Mouse (Mus musculus): ENCODE results near the gene Map3k15. TPM values are rescaled to one million over a fixed set of nuclear protein-coding genes. Genes with fewer than 3 reads are reported as not detected.
A peak's percentile ranks its signal among the peaks of the same experiment; 100 is the strongest.

Map3k15 gene
- polyA plus RNA-seq, 1 experiment = 1.0 TPM

DNA sequence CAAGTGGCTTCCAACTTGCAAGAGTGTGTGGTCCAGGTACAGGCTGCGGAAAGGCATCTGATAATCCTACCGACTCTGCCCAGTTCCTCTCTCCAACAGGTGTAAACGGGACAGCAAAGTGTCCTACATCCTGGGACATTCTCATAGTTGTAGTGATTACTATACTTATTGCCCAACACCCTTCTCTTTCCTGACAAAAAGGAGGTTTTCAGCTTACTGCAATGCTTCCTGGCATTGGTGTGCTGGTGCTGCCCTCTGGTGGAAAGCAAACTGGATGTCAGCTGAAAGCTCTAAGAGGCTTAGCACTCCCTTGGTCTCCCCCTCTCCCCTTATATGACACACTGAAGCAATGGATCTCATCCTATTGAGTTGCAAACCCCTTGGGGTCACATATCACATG is 128.4 kb downstream of the Map3k15 start:
- WGBS = 74% methylated on average over 3 of the region's 3 CpGs
- no peak for DNase-seq (ENCODE audit: low read depth, low spot score)

DNA sequence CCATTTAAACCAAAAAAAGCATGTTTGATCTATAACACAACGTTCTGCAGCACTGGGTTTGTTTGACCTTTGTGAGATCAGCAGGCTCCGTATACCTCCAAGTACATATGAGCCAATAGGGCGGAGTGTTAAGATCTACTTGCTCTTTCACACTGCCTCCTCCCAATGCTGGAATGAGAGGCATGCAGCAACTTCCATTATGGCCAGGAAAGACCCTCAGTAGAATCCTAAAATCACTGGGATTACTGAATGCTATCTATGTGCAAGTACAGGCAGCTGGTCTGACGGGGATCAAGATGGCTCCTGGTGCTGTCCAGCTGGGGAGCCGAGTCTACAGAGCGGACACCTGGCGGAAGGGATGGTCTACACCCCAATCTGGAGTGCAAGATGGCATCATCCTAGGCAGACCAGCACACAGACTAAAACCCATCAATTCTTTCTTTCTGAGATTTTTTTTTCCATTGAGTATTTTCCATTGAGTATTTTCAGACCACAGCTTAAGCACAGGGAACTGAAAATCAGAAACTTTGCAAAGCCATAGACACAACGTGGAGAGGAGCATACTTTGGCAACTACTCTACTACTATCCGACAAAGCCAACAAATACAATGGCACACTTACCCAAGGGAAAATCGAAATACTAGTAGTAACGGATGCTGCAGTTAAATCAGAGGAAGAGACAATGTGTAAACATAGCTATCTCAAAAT is 146.1 kb downstream of the Map3k15 start:
- no peak for DNase-seq (ENCODE audit: low read depth, low spot score)
- WGBS = 63% methylated on average over 11 of the region's 11 CpGs

DNA sequence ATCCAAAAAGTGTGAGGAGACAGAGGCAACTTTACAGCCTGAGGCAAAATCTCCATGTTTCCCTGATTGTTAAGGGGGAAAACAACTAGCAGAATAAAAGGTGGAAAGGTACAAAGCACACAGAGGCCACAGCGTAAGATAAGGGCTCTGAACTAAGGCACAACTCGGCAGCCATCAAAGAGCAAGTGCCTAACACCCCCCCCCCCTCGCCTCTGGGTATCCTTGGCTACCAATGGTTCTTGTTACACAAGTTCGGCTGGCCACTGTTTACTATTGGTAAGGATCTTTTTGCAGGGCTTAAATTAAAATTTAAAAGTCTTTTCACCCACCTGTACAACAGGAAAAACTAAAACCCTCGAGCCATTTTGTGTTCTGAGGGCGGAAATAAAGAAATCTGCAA is 147.5 kb downstream of the Map3k15 start:
- DNase-seq (ENCODE audit: low read depth, low spot score) = no peak

DNA sequence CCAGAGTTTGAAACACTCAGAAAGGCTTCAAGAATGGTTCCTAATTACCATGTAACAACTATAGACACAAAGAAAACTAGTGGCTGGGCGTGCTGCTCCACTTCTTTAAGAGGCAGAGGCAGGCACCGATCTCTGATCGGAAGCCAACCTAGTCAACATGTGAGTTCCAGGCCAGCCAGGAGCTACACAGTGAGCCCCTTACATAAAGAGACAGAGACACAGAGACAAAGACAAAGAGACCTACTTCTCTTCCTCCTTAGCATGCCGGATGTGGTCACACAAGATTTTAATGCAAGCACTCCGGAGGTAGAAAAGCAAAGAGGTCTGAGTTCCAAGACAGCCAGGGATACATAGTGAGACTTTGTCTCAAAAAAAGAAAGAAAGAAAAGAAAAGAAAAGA is 147.9 kb downstream of the Map3k15 start:
- WGBS = 27% methylated on average over 5 of the region's 5 CpGs
- DNase-seq (ENCODE audit: low read depth, low spot score) = no peak

More for the DNA sequence above, 147.5 kb downstream of the Map3k15 start:
- 34% methylated on average over 6 of the region's 6 CpGs for WGBS

DNA sequence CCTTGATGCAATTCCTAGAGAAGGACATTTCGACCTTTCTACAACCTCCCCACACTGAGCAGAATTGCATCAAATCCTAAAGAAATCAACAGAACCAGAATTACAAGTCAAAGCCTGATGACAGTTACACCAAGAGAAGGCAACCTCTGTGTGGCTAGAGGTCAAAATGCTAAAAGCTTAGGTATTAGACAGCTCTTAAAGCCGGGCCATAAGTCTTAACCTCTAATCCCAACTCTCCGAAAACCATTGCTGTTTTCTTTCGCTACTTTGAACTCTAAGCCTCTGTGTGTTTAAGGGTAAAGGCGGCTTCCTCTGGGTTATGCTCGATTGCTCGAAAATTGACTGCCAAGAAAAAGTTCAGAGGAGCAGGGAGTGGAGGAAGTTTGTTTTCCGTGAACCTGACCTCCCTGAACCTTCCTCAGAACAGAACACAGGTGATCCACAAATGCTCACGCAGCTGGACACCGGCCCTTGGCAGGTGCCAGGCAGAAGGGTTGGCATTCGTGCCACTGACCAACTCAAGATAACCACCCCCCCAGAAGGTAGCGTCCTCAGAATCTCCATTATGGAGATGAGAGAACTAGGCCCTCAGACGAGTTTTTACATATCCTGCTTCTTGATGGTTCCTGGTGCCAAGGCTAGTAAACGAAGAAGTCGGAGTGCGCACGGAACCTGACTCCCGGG is 149.1 kb downstream of the Map3k15 start:
- DNase-seq (ENCODE audit: low read depth, low spot score) = peak; percentile 29
- WGBS = 20% methylated on average over 18 of the region's 18 CpGs

DNA sequence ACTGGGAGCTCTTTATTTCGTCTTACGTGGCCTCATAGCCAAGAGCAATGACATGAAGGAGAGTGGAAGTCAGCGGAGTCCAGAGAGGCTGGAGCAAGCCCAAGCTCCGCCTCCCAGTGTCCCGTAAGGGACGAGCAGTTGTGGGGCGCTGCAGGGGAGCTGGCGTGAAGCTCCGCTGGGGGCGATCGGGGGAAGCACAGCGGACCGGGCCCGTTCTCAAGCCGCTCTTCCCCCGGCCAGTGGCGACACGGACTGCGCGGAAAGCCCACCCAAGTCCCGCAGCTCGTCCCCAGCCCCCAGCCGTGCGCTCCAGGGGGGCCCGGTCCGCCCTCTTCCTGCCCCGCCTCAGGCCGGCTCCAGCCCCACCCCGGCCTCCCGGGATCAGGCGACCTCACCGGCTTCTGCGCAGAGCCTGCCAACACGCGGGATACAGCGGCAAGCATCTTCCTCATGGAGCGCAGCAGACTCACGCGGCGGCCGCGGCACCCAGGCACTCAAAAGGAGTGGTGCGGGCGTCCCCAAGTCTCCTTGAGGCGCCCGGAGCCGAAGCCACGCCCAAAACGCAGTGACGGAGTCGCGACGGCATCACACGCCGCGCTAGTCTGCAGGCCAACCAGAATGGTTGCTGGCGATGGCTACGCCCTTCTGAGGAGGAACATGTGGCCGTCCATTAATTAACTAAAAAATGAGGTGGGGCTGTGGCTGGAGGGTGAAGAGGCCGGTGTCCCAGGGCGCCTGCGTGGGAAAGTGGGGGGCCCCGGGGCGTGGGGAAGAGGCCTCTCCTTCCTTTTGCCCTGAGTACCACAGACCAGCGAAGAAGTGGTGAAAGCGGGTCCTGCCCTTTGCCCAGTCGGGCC is 149.9 kb downstream of the Map3k15 start, which contains the start of gene Pdha1:
TSS of gene Pdha1 (minus strand) at position 553 of the 857 bp plus-strand sequence.
- DNase-seq (ENCODE audit: low read depth, low spot score) = peak; percentile 48
- WGBS = 21% methylated on average over 62 of the region's 67 CpGs

DNA sequence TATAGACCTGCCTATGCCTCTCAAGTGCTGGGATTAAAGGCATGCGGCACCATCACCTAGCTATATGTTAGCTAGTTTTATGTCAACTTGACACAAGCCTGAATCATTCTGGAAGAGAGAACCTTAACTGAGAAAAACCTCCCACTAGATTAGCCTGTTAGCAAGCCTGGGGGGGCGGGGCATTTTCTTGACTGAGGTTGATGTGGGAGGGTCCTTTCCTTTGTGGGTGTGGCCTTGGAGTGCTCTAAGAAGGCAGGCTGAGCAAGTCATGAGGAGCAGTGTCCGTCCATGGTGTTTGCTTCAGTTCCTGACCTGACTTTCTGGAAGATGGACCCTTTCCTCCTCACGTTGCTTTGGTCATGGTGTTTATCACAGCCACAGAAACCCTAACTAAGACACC is 158.6 kb downstream of the Map3k15 start:
- DNase-seq (ENCODE audit: low read depth, low spot score) = no peak
- WGBS = 83% methylated on average over 4 of the region's 4 CpGs

DNA sequence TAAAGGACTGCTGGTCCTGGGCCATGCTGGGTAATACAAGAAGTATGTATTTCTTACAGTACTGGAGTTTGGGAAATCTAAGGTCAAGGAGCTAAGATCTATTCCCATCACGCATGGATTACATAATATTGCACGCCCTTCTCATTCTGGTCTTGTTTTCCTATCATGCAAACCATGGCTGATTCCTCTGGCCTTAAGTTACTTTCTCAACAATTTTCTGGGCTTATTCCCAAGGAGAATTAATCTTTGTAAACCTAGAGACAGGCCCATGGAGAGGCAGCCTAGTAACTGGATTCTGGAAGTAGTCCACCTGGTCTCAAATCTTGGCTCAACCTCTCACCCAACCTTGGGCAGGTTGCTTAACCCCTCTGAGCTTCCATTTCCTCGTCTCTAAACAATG is 159.2 kb downstream of the Map3k15 start:
- 73% methylated on average over 3 of the region's 3 CpGs for WGBS
- no peak for DNase-seq (ENCODE audit: low read depth, low spot score)

DNA sequence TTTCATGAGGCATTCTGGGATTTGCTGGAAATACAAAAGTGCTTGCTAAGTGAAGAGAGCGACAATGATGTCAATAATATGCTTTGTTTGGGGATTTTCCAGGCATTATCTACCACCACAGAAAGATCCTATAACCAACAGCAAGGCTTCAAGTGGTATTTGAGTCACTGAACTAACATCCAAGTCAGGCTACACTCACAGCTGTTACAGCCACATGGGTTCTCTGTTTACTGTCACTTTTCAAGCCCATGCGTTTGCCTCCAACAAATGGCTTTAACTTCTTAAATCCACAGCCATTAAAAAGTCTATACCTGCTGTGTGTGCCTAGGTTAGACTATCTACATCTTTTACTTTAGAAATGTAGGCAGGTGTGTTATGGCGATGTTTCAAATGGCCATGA is 160.6 kb downstream of the Map3k15 start:
- 83% methylated on average over 3 of the region's 3 CpGs for WGBS
- DNase-seq (ENCODE audit: low read depth, low spot score) = no peak

DNA sequence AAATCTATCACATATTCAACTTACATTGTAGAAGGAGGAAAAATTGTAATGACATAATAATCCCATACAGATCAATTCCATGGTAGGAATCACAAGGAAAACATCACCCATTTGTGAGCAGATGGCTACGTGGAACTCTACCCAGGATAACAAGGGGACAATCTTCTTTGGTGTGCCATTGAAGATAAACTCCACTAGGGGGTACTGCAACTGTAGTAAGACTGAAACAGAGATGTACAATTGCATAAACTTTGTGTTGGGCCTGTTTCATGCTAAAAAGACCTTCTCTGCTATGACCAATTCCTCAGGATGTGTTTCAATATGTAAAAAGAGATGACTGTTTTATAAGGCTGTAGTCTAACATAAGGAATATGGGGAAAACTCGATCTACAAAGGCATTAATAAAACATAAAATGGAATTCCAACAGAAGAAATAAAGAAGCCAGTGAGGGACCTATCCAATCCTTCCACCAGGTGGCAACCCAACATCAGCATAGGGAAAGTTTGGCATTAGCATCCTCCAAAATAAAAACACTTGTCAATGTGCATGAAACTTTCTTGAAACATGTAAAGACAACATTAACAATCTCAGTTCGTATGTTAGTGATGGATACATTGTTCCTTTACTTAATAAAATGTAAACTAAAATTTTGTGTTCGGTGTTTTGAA is 165.0 kb downstream of the Map3k15 start:
- DNase-seq (ENCODE audit: low read depth, low spot score) = no peak
- WGBS = 54% methylated on average over 4 of the region's 4 CpGs

DNA sequence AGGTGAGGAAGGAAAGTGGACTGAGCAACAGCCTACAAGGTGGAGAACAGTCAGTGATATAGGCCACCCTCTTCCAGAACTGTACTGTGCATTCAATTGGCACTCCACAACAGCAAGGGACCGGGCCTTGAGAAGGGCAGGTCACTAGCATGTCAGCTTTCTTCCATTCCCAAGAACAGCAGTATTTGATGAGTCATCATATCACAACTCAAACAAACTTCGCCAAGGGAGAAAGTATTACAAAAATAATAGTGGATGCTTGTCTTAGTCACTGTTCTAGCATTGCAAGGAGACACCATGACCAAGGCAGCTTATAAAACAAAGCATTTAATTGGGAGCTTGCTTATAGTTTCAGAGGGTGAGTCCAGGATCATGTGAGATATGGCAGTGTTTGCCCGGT is 176.0 kb downstream of the Map3k15 start:
- 67% methylated on average over 3 of the region's 3 CpGs for WGBS
- DNase-seq (ENCODE audit: low read depth, low spot score) = no peak

DNA sequence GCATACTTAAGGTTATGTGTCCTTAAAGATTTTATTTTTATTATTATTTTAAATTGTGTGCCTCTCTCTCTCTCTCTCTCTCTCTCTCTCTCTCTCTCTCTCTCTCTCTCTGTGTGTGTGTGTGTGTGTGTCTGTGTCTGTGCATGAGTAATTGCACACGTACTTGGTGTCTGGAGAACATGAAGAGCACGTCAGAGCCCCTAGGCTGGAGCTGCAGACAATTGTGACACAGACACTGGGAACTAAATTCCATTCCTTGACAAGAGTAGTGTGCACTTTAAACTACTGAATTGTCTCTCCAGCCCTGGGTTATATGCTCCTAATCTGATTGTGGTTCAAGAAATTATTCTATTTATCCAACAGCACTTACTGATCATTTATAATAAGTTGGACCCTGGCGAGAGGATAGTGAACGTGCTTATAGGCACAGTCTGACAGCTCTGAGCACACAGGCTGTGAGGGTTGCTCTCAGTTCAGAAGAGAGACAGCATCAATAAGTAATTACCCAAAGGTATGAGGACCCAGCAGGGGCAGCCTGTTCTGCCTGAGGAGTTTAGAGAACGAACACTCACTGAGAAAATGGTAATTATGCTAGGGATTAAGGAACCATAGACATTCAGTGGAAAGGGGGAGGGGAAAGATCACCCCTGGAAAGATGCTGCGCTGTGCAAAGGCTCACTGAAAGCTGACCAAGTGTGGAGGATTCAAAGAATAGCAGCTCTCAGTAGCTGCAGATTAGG is 178.2 kb downstream of the Map3k15 start:
- 40% methylated on average over 6 of the region's 6 CpGs for WGBS
- DNase-seq (ENCODE audit: low read depth, low spot score) = no peak

DNA sequence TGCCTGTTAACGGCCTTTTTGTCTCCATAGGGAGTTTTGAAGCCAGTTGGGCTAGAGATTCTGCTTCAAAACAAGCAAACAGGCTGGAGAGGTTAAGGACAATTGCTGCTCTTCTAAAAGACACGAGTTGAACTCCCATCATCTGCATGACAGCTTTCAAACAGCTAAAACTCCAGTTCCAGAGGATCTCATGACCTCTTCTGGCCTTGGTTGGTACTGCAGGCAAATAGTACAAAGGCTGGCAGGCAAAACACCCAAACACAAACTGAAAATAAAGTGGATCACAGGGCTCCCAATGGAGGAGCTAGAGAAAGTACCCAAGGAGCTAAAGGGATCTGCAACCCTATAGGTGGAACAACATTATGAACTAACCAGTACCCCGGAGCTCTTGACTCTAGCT is 181.9 kb downstream of the Map3k15 start:
- 13% methylated on average over 3 of the region's 3 CpGs for WGBS
- peak; percentile 22 for DNase-seq (ENCODE audit: low read depth, low spot score)

Other genes starting within 250 kb of the Map3k15 start
- 47.4 and 66.2 TPM in 2 replicates for gene Pdha1, start 150.0 kb downstream of the Map3k15 start, polyA plus RNA-seq (2012; rRNA removed)

Measured in large intestine, adult 2 months (tissue).